Mouse (Mus musculus): ENCODE measurements at regions not wholly inside any gene's neighbourhood (a gene's known extent, or its start where the extent isn't known, plus 50 kb on each side); places are given as distances from the start of the nearest gene placed in this dataset.

GRCm38 (mm10) chr9:30183409-30183808, 220.5 kb upstream of the Ntm start:
- no peak overlapping the region for H3K4me3 ChIP-seq (ENCODE audit: low read depth, low read length)
- H3K9me3 ChIP-seq (ENCODE audit: low read length) = no peaks in the 10 kb centered on the region
- no peak overlapping the region for H3K27ac ChIP-seq (ENCODE audit: low read depth, low read length)
- H3K27me3 ChIP-seq (ENCODE audit: insufficient read depth, low read length) = no peaks in the 10 kb centered on the region
- H3K4me1 ChIP-seq (ENCODE audit: insufficient read depth, low read length) = no peaks in the 10 kb centered on the region
- ATAC-seq (ENCODE audit: low FRiP score) (no peak), DNase-seq (ENCODE audit: low spot score) (no peak)
- H3K4me2 ChIP-seq (ENCODE audit: low read depth, low read length, poor library complexity, severe bottlenecking) = no peak overlapping the region
- H3K9ac ChIP-seq (replicated peaks; ENCODE audit: low read length, poor library complexity, severe bottlenecking) = no peak overlapping the region
- no peak for TF ChIP-seq CTCF (IDR thresholded peaks at IDR 0.05)
- no peaks in the 10 kb centered on the region for H3K36me3 ChIP-seq (ENCODE audit: insufficient read depth, low read length)
- WGBS = 62% methylated on average over 11 of the region's 11 CpGs

GRCm38 (mm10) chr9:30184996-30185763, 222.2 kb upstream of the Ntm start:
- H3K9me3 ChIP-seq (ENCODE audit: low read length) = no peaks in the 10 kb centered on the region
- no peak for ATAC-seq (ENCODE audit: low FRiP score)

DNA sequence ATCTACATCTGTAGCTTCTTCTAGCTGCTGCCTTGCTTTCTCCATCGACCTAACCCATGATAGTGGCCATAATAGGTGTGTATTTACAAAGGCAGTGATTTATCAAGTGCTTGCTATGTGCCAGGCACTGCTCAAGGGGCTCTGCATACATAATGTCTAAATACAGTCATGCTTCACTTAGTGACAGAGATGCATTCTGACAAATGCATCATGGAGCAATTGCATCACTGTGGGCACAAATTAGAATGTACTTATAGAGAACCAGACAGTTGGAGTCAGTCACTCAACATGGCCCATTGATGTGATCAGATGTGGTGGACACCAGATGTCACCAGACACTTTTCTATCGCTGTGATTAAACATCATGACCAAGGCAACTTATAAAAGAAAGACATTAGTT, 223.3 kb upstream of the Ntm start:
- ATAC-seq (ENCODE audit: low FRiP score) = no peak

More at GRCm38 (mm10) chr9:30184996-30185763, 222.2 kb upstream of the Ntm start:
- H3K27ac ChIP-seq (ENCODE audit: low read depth, low read length) = no peak overlapping the region
- no peak overlapping the region for H3K4me2 ChIP-seq (ENCODE audit: low read depth, low read length, poor library complexity, severe bottlenecking)
- no peaks in the 10 kb centered on the region for H3K4me1 ChIP-seq (ENCODE audit: insufficient read depth, low read length)
- no peak for DNase-seq (ENCODE audit: low spot score)
- H3K9ac ChIP-seq (replicated peaks; ENCODE audit: low read length, poor library complexity, severe bottlenecking) = no peak overlapping the region
- TF ChIP-seq CTCF (IDR thresholded peaks at IDR 0.05) = no peak
- no peaks in the 10 kb centered on the region for H3K27me3 ChIP-seq (ENCODE audit: insufficient read depth, low read length)
- H3K4me3 ChIP-seq (ENCODE audit: low read depth, low read length) = no peak overlapping the region
- H3K36me3 ChIP-seq (ENCODE audit: insufficient read depth, low read length) = no peaks in the 10 kb centered on the region
- WGBS = 59% methylated on average over 10 of the region's 10 CpGs

DNA sequence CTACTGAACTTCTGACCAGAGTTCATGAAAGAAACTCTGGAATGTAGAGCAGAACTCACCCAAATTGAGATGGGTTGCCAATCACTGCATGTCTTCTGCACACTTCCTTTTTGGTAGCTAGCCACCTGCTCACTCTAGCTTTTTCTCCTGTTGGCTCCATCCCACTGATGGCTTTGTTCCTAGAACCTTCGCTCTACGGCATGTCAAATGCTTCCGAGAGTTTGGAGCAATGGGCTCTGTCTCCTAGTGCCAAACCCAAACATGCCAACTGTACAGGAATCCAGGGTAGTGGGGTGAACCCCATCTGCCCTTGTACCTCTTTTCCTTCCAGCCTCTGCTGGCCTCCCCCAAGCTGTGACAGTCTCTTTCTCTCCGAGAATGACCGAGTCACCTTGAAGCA, 227.1 kb upstream of the Ntm start:
- no peak overlapping the region for H3K27ac ChIP-seq (ENCODE audit: low read depth, low read length)
- no peaks in the 10 kb centered on the region for H3K9me3 ChIP-seq (ENCODE audit: low read length)
- no peak overlapping the region for H3K4me2 ChIP-seq (ENCODE audit: low read depth, low read length, poor library complexity, severe bottlenecking)
- no peak for TF ChIP-seq CTCF (IDR thresholded peaks at IDR 0.05)
- H3K4me3 ChIP-seq (ENCODE audit: low read depth, low read length) = no peak overlapping the region
- H3K27me3 ChIP-seq (ENCODE audit: insufficient read depth, low read length) = no peaks in the 10 kb centered on the region
- 91% methylated on average over 5 of the region's 5 CpGs for WGBS
- H3K36me3 ChIP-seq (ENCODE audit: insufficient read depth, low read length) = no peaks in the 10 kb centered on the region
- H3K4me1 ChIP-seq (ENCODE audit: insufficient read depth, low read length) = no peaks in the 10 kb centered on the region
- ATAC-seq (ENCODE audit: low FRiP score) (no peak), DNase-seq (ENCODE audit: low spot score) (peak; percentile 35)
- no peak overlapping the region for H3K9ac ChIP-seq (replicated peaks; ENCODE audit: low read length, poor library complexity, severe bottlenecking)

More for the DNA sequence above, 223.3 kb upstream of the Ntm start:
- Histone ChIP-seq H3K4me3 (ENCODE audit: low read depth, low read length) (no peak overlapping the region), H3K27ac (ENCODE audit: low read depth, low read length) (no peak overlapping the region), H3K4me2 (ENCODE audit: low read depth, low read length, poor library complexity, severe bottlenecking) (no peak overlapping the region), H3K9me3 (ENCODE audit: low read length) (no peaks in the 10 kb centered on the region), H3K9ac (replicated peaks; ENCODE audit: low read length, poor library complexity, severe bottlenecking) (no peak overlapping the region), H3K36me3 (ENCODE audit: insufficient read depth, low read length) (no peaks in the 10 kb centered on the region), H3K4me1 (ENCODE audit: insufficient read depth, low read length) (no peaks in the 10 kb centered on the region), H3K27me3 (ENCODE audit: insufficient read depth, low read length) (no peaks in the 10 kb centered on the region)
- DNase-seq (ENCODE audit: low spot score) = peak; percentile 33
- WGBS = 76% methylated on average over 2 of the region's 2 CpGs
- TF ChIP-seq CTCF (IDR thresholded peaks at IDR 0.05) = no peak

- no peaks in the 10 kb centered on the region for H3K36me3 ChIP-seq (ENCODE audit: insufficient read depth, low read length)
- no peaks in the 10 kb centered on the region for H3K4me1 ChIP-seq (ENCODE audit: insufficient read depth, low read length)
- DNase-seq (ENCODE audit: low spot score) (no peak), ATAC-seq (ENCODE audit: low FRiP score) (no peak)
- H3K4me2 ChIP-seq (ENCODE audit: low read depth, low read length, poor library complexity, severe bottlenecking) = no peak overlapping the region
- H3K9ac ChIP-seq (replicated peaks; ENCODE audit: low read length, poor library complexity, severe bottlenecking) = no peak overlapping the region
- H3K27me3 ChIP-seq (ENCODE audit: insufficient read depth, low read length) = no peaks in the 10 kb centered on the region
- TF ChIP-seq CTCF (IDR thresholded peaks at IDR 0.05) = no peak
- no peak overlapping the region for H3K27ac ChIP-seq (ENCODE audit: low read depth, low read length)
- H3K9me3 ChIP-seq (ENCODE audit: low read length) = no peaks in the 10 kb centered on the region
- no peak overlapping the region for H3K4me3 ChIP-seq (ENCODE audit: low read depth, low read length)
Observed at GRCm38 (mm10) chr9:30191119-30191518, 228.2 kb upstream of the Ntm start.

GRCm38 (mm10) chr9:30191902-30192301, 229.0 kb upstream of the Ntm start:
- H3K36me3 ChIP-seq (ENCODE audit: insufficient read depth, low read length) = no peaks in the 10 kb centered on the region
- H3K9ac ChIP-seq (replicated peaks; ENCODE audit: low read length, poor library complexity, severe bottlenecking) = no peak overlapping the region
- TF ChIP-seq CTCF (IDR thresholded peaks at IDR 0.05) = no peak
- no peak overlapping the region for H3K4me3 ChIP-seq (ENCODE audit: low read depth, low read length)
- no peak overlapping the region for H3K4me2 ChIP-seq (ENCODE audit: low read depth, low read length, poor library complexity, severe bottlenecking)
- no peak for DNase-seq (ENCODE audit: low spot score)
- no peaks in the 10 kb centered on the region for H3K9me3 ChIP-seq (ENCODE audit: low read length)
- ATAC-seq (ENCODE audit: low FRiP score) = no peak
- H3K27me3 ChIP-seq (ENCODE audit: insufficient read depth, low read length) = no peaks in the 10 kb centered on the region
- no peak overlapping the region for H3K27ac ChIP-seq (ENCODE audit: low read depth, low read length)
- H3K4me1 ChIP-seq (ENCODE audit: insufficient read depth, low read length) = no peaks in the 10 kb centered on the region

Measured in midbrain, postnatal 0 days (tissue).